Mouse (Mus musculus) forebrain, embryonic 14.5 days (tissue): ENCODE measurements around the gene Gpr85. TPM values are rescaled to one million over a fixed set of nuclear protein-coding genes. Genes with fewer than 3 reads are reported as not detected.

Experiments
- ATAC-seq: fragments of 200-750 bp; cut with Nextera tagmentation; 2 replicates; pipeline ENCODE4 v1.8.0; 2017; ENCODE audit warnings: mild to moderate bottlenecking, moderate library complexity
- DNase-seq: peaks from one replicate; pipeline ENCODE4 v3.0.0-alpha.2; 2015; ENCODE audit warnings: low spot score
- H3K27ac ChIP-seq: fragments of 300-500 bp; sonication (generic); 2 replicates; pipeline ENCODE4 v1.5.1; 2014; ENCODE audit warnings: low read depth, mild to moderate bottlenecking, control low read depth, low read length, moderate library complexity
- H3K27me3 ChIP-seq: fragments of 300-500 bp; sonication (generic); replicated peaks from 2 replicates; pipeline ENCODE4 v1.6.1; 2014; ENCODE audit warnings: low read length, control low read depth, mixed read lengths; ENCODE audit not compliant: control insufficient read depth, insufficient read depth
- H3K36me3 ChIP-seq: fragments of 300-500 bp; sonication (generic); 2 replicates; pipeline ENCODE4 v1.6.1; 2014; ENCODE audit warnings: low read length, control low read depth; ENCODE audit not compliant: control insufficient read depth, insufficient read depth
- H3K4me1 ChIP-seq: fragments of 300-500 bp; sonication (generic); 2 replicates; pipeline ENCODE4 v1.6.1; 2014; ENCODE audit warnings: antibody characterized with exemption, low read length, control low read depth; ENCODE audit not compliant: control insufficient read depth, insufficient read depth
- H3K4me2 ChIP-seq: fragments of 300-500 bp; sonication (generic); 2 replicates; pipeline ENCODE4 v1.6.1; 2014; ENCODE audit warnings: mild to moderate bottlenecking, control low read depth, low read length
- H3K4me3 ChIP-seq: fragments of 300-500 bp; sonication (generic); 2 replicates; pipeline ENCODE4 v1.5.1; 2014; ENCODE audit warnings: low read depth, low read length, control low read depth
- H3K9ac ChIP-seq: fragments of 300-500 bp; sonication (generic); 2 replicates; pipeline ENCODE4 v1.6.1; 2014; ENCODE audit warnings: mild to moderate bottlenecking, low read length, control low read depth, moderate library complexity
- H3K9me3 ChIP-seq: fragments of 300-500 bp; sonication (generic); replicated peaks from 2 replicates; pipeline ENCODE4 v1.6.1; 2016; ENCODE audit warnings: low read length, control low read depth, mixed read lengths; ENCODE audit not compliant: control insufficient read depth
- WGBS: fragments of 180-500 bp; shearing (Covaris S2); extraction: QIAGEN DNeasy Blood & Tissue Kit; methylation state at CpG from one replicate; pipeline ENCODE4 v1.1.7; 2014; 5-methylcytosine and 5-hydroxymethylcytosine counted together
- polyA plus RNA-seq: library from polyadenylated mRNA; unstranded; fragments of >200 nt; fragmentation: Nextera tagmentation; extraction: Ambion mirVana; gene quantifications from 2 replicates; pipeline ENCODE4 v1.2.1, GENCODE M21; 2014

Gene Gpr85
- polyA plus RNA-seq: 113 and 142 TPM in 2 replicates

DNA sequence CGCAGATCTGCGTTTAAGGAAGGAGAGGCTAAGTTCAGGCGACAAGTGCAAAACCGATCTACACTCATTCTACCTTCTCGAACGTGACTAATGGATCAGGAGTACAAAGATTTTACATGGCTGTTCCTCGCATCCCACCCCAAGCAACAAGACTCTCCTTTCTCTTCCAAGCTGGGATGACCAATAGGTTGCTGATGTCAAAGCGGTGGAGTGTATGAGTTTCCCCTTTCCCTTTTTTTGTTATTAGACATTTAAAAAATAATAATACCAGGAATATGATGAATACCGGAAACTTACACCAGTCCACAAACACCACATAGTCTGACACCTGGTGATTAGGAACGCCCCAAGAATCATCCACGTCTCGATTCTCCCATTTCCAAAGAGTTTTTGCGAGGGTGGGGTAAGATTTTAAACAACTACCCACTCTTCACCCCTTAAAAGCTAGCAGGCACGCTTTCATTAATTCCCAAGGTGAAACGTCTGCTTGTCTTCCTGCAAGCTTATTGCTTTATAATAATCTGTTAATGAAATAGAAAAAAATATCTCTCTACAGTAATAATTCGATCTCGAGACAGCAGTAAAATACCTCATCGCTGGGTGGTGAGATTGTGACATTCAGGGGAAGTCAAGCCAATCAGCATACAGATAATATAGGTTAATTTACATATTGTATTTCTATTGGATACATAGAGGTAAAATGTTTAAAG lies at the start of gene Gpr85:
Gene Gpr85 (minus strand): TSS at position 598 of the 710 bp plus-strand sequence.
- 42% methylated on average over 18 of the region's 18 CpGs for WGBS
- peak within 1 kb of the TSS; percentile 99 for H3K27ac ChIP-seq

GRCm38 (mm10) chr6:13884877-13885592 lies 45.3 kb upstream of the Gpr85 start:
- no peak overlapping the region for H3K27ac ChIP-seq
- H3K4me3 ChIP-seq: no peak overlapping the region
- no peak for ATAC-seq
- no peaks in the 10 kb centered on the region for H3K36me3 ChIP-seq
- WGBS: 84% methylated on average over 3 of the region's 3 CpGs
- H3K4me1 ChIP-seq: no peaks in the 10 kb centered on the region
- no peaks in the 10 kb centered on the region for H3K9me3 ChIP-seq
- H3K27me3 ChIP-seq: no peaks in the 10 kb centered on the region
- H3K4me2 ChIP-seq: no peak overlapping the region
- DNase-seq: no peak
- H3K9ac ChIP-seq: no peak overlapping the region

More for the DNA sequence above, at the start of gene Gpr85:
- H3K4me1 ChIP-seq: peaks cover 6% of the 10 kb centered on the region; the same call in 1 of the 2 replicates
- no peaks in the 10 kb centered on the region for H3K27me3 ChIP-seq
- H3K4me3 ChIP-seq: peak within 1 kb of the TSS; percentile 65
- peak within 1 kb of the TSS; percentile 97 for H3K9ac ChIP-seq
- ATAC-seq (no peak), DNase-seq (peak; percentile 62)
- H3K9me3 ChIP-seq: no peaks in the 10 kb centered on the region
- no peaks in the 10 kb centered on the region for H3K36me3 ChIP-seq
- peak within 1 kb of the TSS; percentile 77 for H3K4me2 ChIP-seq

DNA sequence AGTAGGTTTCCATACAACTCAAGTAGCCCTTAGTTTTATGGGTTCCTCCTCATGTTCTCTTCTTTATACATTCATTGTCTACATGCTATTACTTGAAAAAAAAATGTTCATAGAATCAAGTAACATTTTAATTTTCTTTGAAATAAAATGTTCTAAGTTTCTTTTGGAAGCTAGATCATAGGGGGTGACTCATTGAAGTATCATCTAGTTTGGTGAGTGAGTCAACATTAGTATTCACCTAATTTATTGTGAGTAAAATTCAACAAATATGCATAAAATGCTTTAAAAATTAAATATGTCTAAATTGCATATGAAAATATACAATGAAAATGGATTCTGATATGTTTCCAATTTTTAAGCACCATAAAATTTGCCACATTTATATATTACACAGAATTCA lies 43.2 kb upstream of the Gpr85 start:
- DNase-seq: no peak
- Histone ChIP-seq H3K4me2 (no peak overlapping the region), H3K4me3 (no peak overlapping the region), H3K36me3 (no peaks in the 10 kb centered on the region), H3K9me3 (no peaks in the 10 kb centered on the region), H3K4me1 (no peaks in the 10 kb centered on the region), H3K27ac (no peak overlapping the region), H3K9ac (no peak overlapping the region), H3K27me3 (no peaks in the 10 kb centered on the region)
- ATAC-seq: no peak

DNA sequence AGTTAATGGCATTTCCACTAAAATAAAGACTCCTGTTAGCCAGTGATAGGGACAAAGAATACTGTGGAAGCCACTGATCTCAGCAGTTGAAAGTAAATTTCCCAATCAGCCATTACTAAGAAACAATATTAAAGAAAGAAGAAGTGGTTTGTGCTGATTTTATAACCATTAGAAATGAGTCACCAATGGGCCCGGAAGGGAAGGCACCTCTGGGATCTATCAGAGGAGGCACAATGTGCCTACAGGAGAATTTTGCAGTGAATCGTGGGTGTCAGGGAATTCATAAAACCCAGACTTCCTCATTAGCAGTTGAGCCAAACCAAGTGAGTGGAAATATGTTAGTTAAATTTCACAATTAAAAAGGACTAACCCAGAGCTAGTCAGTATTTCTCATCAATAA lies 34.2 kb upstream of the Gpr85 start:
- Histone ChIP-seq H3K9ac (no peak overlapping the region), H3K27me3 (no peaks in the 10 kb centered on the region), H3K4me2 (no peak overlapping the region), H3K9me3 (no peaks in the 10 kb centered on the region), H3K4me1 (peaks cover 7% of the 10 kb centered on the region; the same call in 1 of the 2 replicates), H3K36me3 (no peaks in the 10 kb centered on the region), H3K4me3 (no peak overlapping the region), H3K27ac (no peak overlapping the region)
- ATAC-seq (no peak), DNase-seq (no peak)
- whole genome bisulfite sequencing: 94% methylated on average over 2 of the region's 2 CpGs

DNA sequence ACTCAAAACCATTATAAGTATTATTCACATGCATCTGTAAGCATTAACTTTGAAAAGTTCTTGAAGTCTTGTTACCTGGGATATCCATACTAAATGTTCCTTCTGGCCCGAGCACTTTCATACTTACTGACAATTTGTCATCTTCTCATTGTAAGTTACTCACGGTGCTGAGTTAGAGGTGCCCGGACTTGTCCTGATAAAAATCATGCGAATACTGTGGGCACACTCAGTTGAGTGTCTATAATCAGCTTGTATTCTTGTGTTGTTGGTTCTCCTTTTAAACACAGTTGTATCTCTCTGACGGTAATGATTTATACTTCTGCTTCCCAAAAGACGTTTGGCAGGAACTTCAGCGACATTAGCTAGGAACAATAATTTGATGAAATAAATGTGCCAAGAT lies 32.3 kb upstream of the Gpr85 start:
- Histone ChIP-seq H3K4me1 (peaks cover 7% of the 10 kb centered on the region; the same call in 1 of the 2 replicates), H3K4me2 (peak overlapping the region; percentile 48), H3K27me3 (no peaks in the 10 kb centered on the region), H3K9ac (no peak overlapping the region), H3K36me3 (no peaks in the 10 kb centered on the region), H3K4me3 (no peak overlapping the region), H3K9me3 (no peaks in the 10 kb centered on the region), H3K27ac (no peak overlapping the region)
- DNase-seq: peak; percentile 20
- ATAC-seq: no peak
- 71% methylated on average over 7 of the region's 7 CpGs for WGBS

- ATAC-seq (peak; percentile 79), DNase-seq (no peak)
- Histone ChIP-seq H3K36me3 (no peaks in the 10 kb centered on the region), H3K4me1 (peaks cover 7% of the 10 kb centered on the region; the same call in 1 of the 2 replicates), H3K27me3 (no peaks in the 10 kb centered on the region), H3K9me3 (no peaks in the 10 kb centered on the region), H3K27ac (no peak overlapping the region), H3K4me2 (peak overlapping the region; percentile 48), H3K4me3 (peak overlapping the region; percentile 43), H3K9ac (peak overlapping the region; percentile 64)
- 5% methylated on average over 7 of the region's 7 CpGs for WGBS
These were observed 31.9 kb upstream of the Gpr85 start for GRCm38 (mm10) chr6:13871625-13871958.

DNA sequence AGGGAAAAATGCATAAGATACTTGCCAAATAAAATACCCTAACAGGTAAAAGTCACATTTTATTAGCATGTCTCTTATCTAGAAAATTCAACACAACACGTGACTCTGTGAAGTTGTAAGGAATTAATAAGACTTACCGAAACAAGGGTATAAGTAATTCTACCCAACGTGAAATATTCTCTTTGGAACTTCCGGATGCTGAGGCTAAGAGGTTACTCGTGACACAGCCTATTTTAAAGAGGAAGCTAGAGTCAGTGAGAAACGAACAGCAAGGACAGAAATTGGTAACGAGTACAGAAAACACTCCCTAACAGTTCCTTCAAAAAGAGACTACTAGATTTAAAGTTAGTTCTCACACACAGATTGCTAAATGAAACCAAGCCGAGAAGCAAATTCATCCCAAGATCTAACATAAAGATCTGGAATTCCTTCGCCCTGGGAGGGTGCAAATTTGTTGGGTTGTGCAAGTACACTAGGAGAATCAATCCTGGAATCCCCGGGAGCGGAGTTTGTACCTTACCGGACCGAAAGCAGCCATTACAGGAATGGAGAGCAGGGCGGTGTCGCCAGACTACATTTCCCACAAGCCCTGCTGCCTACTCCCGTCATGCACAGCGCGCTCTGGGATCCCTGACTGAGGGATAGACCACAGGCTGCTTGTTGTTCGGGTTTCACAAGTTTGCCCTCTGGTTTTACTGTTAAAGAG lies 31.3 kb upstream of the Gpr85 start, which contains the start of gene 2610001J05Rik:
Gene 2610001J05Rik (minus strand): TSS at position 600 of the 706 bp plus-strand sequence.
- peak within 1 kb of the TSS; percentile 48 for H3K4me2 ChIP-seq
- peak within 1 kb of the TSS; percentile 43 for H3K4me3 ChIP-seq
- ATAC-seq (peak; percentile 100), DNase-seq (peak; percentile 97)
- no peaks in the 10 kb centered on the region for H3K36me3 ChIP-seq
- peaks cover 7% of the 10 kb centered on the region; the same call in 1 of the 2 replicates for H3K4me1 ChIP-seq
- H3K9me3 ChIP-seq: no peaks in the 10 kb centered on the region
- peak within 1 kb of the TSS; percentile 64 for H3K9ac ChIP-seq
- H3K27me3 ChIP-seq: no peaks in the 10 kb centered on the region
- H3K27ac ChIP-seq: no peak within 1 kb of the TSS
- WGBS: under 1% methylated on average over 19 of the region's 19 CpGs

DNA sequence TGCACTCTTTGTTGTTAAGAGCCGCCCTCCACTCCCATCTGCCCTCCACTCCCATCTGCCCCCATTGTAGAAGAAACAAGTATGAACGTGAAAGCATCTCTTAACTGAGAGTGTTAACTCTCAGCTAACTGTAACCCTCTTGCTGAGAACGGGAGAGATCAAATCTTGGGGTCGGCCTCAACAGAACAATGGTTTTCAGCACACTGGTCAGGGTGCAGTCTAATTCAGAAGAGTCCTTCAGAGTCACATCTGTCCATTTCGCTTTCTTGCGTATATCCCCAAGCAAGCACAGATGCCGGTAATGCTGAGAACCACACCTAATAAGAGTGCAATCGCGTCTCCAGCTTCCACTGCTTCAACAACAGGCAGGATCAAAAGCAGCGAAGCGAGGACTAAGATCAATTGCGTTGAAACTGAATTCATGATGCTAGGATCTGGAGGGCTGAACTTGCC lies 30.6 kb upstream of the Gpr85 start:
- Histone ChIP-seq H3K27me3 (no peaks in the 10 kb centered on the region), H3K4me1 (peaks cover 7% of the 10 kb centered on the region; the same call in 1 of the 2 replicates), H3K36me3 (no peaks in the 10 kb centered on the region), H3K4me2 (peak overlapping the region; percentile 48), H3K27ac (no peak overlapping the region), H3K9ac (peak overlapping the region; percentile 54), H3K9me3 (no peaks in the 10 kb centered on the region), H3K4me3 (peak overlapping the region; percentile 43)
- peak; percentile 49 for DNase-seq
- ATAC-seq: peak; percentile 4; the same call in 1 of the 2 replicates
- 22% methylated on average over 12 of the region's 12 CpGs for WGBS
